ENCODE assay signal across 8 mouse cellular contexts in genomic region chr1:144431535-144432276, GRCm38 (mm10).
DNase-seq lines count a peak whose midpoint lies in the region; ATAC-seq and TF ChIP-seq lines count a peak whose summit lies in the region.
"Had no signal": no experiment of that assay in that cellular context is flagged by ENCODE, and none has a peak within 500 bp of the region (broad histone marks: within the 10 kb centered on the region; RNA-seq: fewer than 3 reads in every experiment).

No protein-coding gene starts in this region.

- peak; percentile 48 for DNase-seq in layer of hippocampus, adult 9-10 months (ENCODE audit: low spot score)
- no peak for DNase-seq in layer of hippocampus, adult 9-11 months
- peak; percentile 20 for DNase-seq in MEL-GATA-1-ER (ENCODE audit: extremely low read depth, low read depth)
- DNase-seq in brain, embryonic 14.5 days (ENCODE audit: low read depth), result peak; percentile 81
- DNase-seq in frontal cortex, postnatal 10 days (ENCODE audit: low spot score in 2 of 2), result no peak
- DNase-seq in thymus, postnatal 25 days, result no peak
- DNase-seq: lung, postnatal 4 days had no signal

- peak; percentile 71; the same call in 1 of the 2 replicates for ATAC-seq in megakaryocyte-erythroid progenitor cell, adult 5-6 weeks (replicated peaks; ENCODE audit: low FRiP score, low TSS enrichment, poor library complexity, severe bottlenecking)

- no peak for TF ChIP-seq POLR2A in brain, embryonic 14.5 days (IDR thresholded peaks at IDR 0.05; ENCODE audit: borderline replicate concordance, extremely low read depth, insufficient read depth, insufficient read length, poor library complexity, severe bottlenecking)

- peak; percentile 12; the same call in 1 of the 2 replicates for TF ChIP-seq CTCF in brain, embryonic 14.5 days (IDR thresholded peaks at IDR 0.05; ENCODE audit: borderline replicate concordance, extremely low read depth, insufficient read depth, insufficient read length)

Comparison
In these comparisons a context has a peak if more than half of its experiments do, and no peak if none do; other contexts are left out.
1. DNase-seq: peak in layer of hippocampus, adult 9-10 months (single experiment), MEL-GATA-1-ER (single experiment) and brain, embryonic 14.5 days (single experiment); none in layer of hippocampus, adult 9-11 months (single experiment), frontal cortex, postnatal 10 days (0 of 2) and thymus, postnatal 25 days (single experiment).